Mouse (Mus musculus) lung, embryonic 15.5 days (tissue): ENCODE measurements around the gene Gm17657. TPM values are rescaled to one million over a fixed set of nuclear protein-coding genes. Genes with fewer than 3 reads are reported as not detected.
A peak's percentile ranks its signal among the peaks of the same experiment; 100 is the strongest.

ENCODE experiments used
- ATAC-seq: fragments of 200-750 bp; cut with Nextera tagmentation; 2 replicates; pipeline ENCODE4 v1.8.0; 2017; ENCODE audit warnings: moderate number of reproducible peaks, borderline replicate concordance; ENCODE audit not compliant: low FRiP score, low TSS enrichment; ENCODE audit errors: extremely low read depth
- H3K27ac ChIP-seq: fragments of 300-500 bp; sonication (generic); 2 replicates; pipeline ENCODE4 v1.5.1; 2015; ENCODE audit warnings: moderate library complexity, mild to moderate bottlenecking, inconsistent platforms
- H3K27me3 ChIP-seq: fragments of 300-500 bp; sonication (generic); 2 replicates; pipeline ENCODE4 v1.6.1; 2015; ENCODE audit warnings: inconsistent platforms
- H3K36me3 ChIP-seq: fragments of 300-500 bp; sonication (generic); 2 replicates; pipeline ENCODE4 v1.6.1; 2015; ENCODE audit warnings: inconsistent platforms
- H3K4me1 ChIP-seq: fragments of 300-500 bp; sonication (generic); 2 replicates; pipeline ENCODE4 v1.6.1; 2015; ENCODE audit warnings: inconsistent platforms
- H3K4me2 ChIP-seq: fragments of 300-500 bp; sonication (generic); 2 replicates; pipeline ENCODE4 v1.6.1; 2015; ENCODE audit warnings: inconsistent platforms, mild to moderate bottlenecking, moderate library complexity
- H3K4me3 ChIP-seq: fragments of 300-500 bp; sonication (generic); 2 replicates; pipeline ENCODE4 v1.5.1; 2015; ENCODE audit warnings: mild to moderate bottlenecking, inconsistent platforms
- H3K9ac ChIP-seq: fragments of 300-500 bp; sonication (generic); 2 replicates; pipeline ENCODE4 v1.6.1; 2015; ENCODE audit warnings: inconsistent platforms
- H3K9me3 ChIP-seq: fragments of 300-500 bp; sonication (generic); 2 replicates; pipeline ENCODE4 v1.6.1; 2016; ENCODE audit warnings: inconsistent platforms
- WGBS: fragments of 180-500 bp; shearing (Covaris S2); methylation state at CpG from one replicate; pipeline ENCODE4 v1.1.7; 2015; 5-methylcytosine and 5-hydroxymethylcytosine counted together
- polyA plus RNA-seq: library from polyadenylated mRNA; unstranded; fragments of >200 nt; fragmentation: Nextera tagmentation; extraction: Ambion mirVana; gene quantifications from 2 replicates; pipeline ENCODE4 v1.2.1, GENCODE M21; 2015

The Gm17657 gene
- polyA plus RNA-seq: not detected in 2 replicates

- peaks cover 22% of the 10 kb centered on the region for H3K4me1 ChIP-seq
- H3K27ac ChIP-seq: peak within 1 kb of the TSS; percentile 47
- WGBS: under 1% methylated on average over 40 of the region's 44 CpGs
These were observed at the start of gene Gm17657, which contains the start of gene Tbc1d22b for GRCm38 (mm10) chr17:29549543-29550428. Gm17657 (minus strand) TSS chr17:29549638. Tbc1d22b (plus strand) TSS chr17:29549785.

GRCm38 (mm10) chr17:29599051-29599450 lies 49.6 kb upstream of the Gm17657 start:
- 93% methylated on average over 14 of the region's 14 CpGs for WGBS
- no peaks in the 10 kb centered on the region for H3K4me1 ChIP-seq
- no peaks in the 10 kb centered on the region for H3K27me3 ChIP-seq
- H3K36me3 ChIP-seq: peaks cover 44% of the 10 kb centered on the region
- no peak overlapping the region for H3K9ac ChIP-seq
- H3K4me3 ChIP-seq: no peak overlapping the region
- H3K9me3 ChIP-seq: no peaks in the 10 kb centered on the region
- ATAC-seq: no peak
- H3K27ac ChIP-seq: no peak overlapping the region
- no peak overlapping the region for H3K4me2 ChIP-seq

More at GRCm38 (mm10) chr17:29549543-29550428, at the start of gene Gm17657, which contains the start of gene Tbc1d22b:
- ATAC-seq: peak; percentile 97
- no peaks in the 10 kb centered on the region for H3K9me3 ChIP-seq
- H3K9ac ChIP-seq: peak within 1 kb of the TSS; percentile 95
- no peaks in the 10 kb centered on the region for H3K36me3 ChIP-seq
- no peaks in the 10 kb centered on the region for H3K27me3 ChIP-seq
- peak within 1 kb of the TSS; percentile 88 for H3K4me3 ChIP-seq
- peak within 1 kb of the TSS; percentile 88 for H3K4me2 ChIP-seq

GRCm38 (mm10) chr17:29596771-29597132 lies 47.3 kb upstream of the Gm17657 start:
- no peaks in the 10 kb centered on the region for H3K4me1 ChIP-seq
- H3K4me3 ChIP-seq: no peak overlapping the region
- H3K9me3 ChIP-seq: no peaks in the 10 kb centered on the region
- no peaks in the 10 kb centered on the region for H3K27me3 ChIP-seq
- no peak overlapping the region for H3K27ac ChIP-seq
- peaks cover 32% of the 10 kb centered on the region for H3K36me3 ChIP-seq
- no peak overlapping the region for H3K4me2 ChIP-seq
- no peak overlapping the region for H3K9ac ChIP-seq
- WGBS: 86% methylated on average over 13 of the region's 13 CpGs
- no peak for ATAC-seq

GRCm38 (mm10) chr17:29595891-29596770 lies 46.7 kb upstream of the Gm17657 start:
- 81% methylated on average over 15 of the region's 15 CpGs for WGBS
- ATAC-seq: no peak
- no peaks in the 10 kb centered on the region for H3K4me1 ChIP-seq
- H3K36me3 ChIP-seq: peaks cover 32% of the 10 kb centered on the region
- H3K27me3 ChIP-seq: no peaks in the 10 kb centered on the region
- no peak overlapping the region for H3K9ac ChIP-seq
- no peak overlapping the region for H3K27ac ChIP-seq
- no peak overlapping the region for H3K4me3 ChIP-seq
- no peak overlapping the region for H3K4me2 ChIP-seq
- no peaks in the 10 kb centered on the region for H3K9me3 ChIP-seq

GRCm38 (mm10) chr17:29589221-29589898 lies 39.9 kb upstream of the Gm17657 start:
- H3K36me3 ChIP-seq: peaks cover 3% of the 10 kb centered on the region; the same call in 1 of the 2 replicates
- H3K9ac ChIP-seq: no peak overlapping the region
- WGBS: 35% methylated on average over 11 of the region's 11 CpGs
- peaks cover 8% of the 10 kb centered on the region; the same call in 1 of the 2 replicates for H3K4me1 ChIP-seq
- H3K4me2 ChIP-seq: no peak overlapping the region
- no peaks in the 10 kb centered on the region for H3K27me3 ChIP-seq
- ATAC-seq: peak; percentile 86
- H3K4me3 ChIP-seq: no peak overlapping the region
- peak overlapping the region; percentile 60; the same call in 1 of the 2 replicates for H3K27ac ChIP-seq
- no peaks in the 10 kb centered on the region for H3K9me3 ChIP-seq

GRCm38 (mm10) chr17:29586921-29587320 lies 37.5 kb upstream of the Gm17657 start:
- WGBS: 72% methylated on average over 9 of the region's 9 CpGs
- no peak overlapping the region for H3K4me2 ChIP-seq

GRCm38 (mm10) chr17:29585446-29585845 lies 36.0 kb upstream of the Gm17657 start:
- 88% methylated on average over 6 of the region's 6 CpGs for whole genome bisulfite sequencing
- Histone ChIP-seq H3K36me3 (peaks cover 17% of the 10 kb centered on the region), H3K27me3 (no peaks in the 10 kb centered on the region)

More at GRCm38 (mm10) chr17:29586921-29587320, 37.5 kb upstream of the Gm17657 start:
- ATAC-seq: no peak
- no peaks in the 10 kb centered on the region for H3K9me3 ChIP-seq
- no peak overlapping the region for H3K27ac ChIP-seq
- peaks cover 8% of the 10 kb centered on the region; the same call in 1 of the 2 replicates for H3K4me1 ChIP-seq
- no peak overlapping the region for H3K4me3 ChIP-seq
- H3K27me3 ChIP-seq: no peaks in the 10 kb centered on the region
- H3K9ac ChIP-seq: no peak overlapping the region
- H3K36me3 ChIP-seq: peaks cover 14% of the 10 kb centered on the region

GRCm38 (mm10) chr17:29584737-29585136 lies 35.3 kb upstream of the Gm17657 start:
- Histone ChIP-seq H3K27me3 (no peaks in the 10 kb centered on the region), H3K4me3 (no peak overlapping the region), H3K27ac (no peak overlapping the region), H3K36me3 (peaks cover 17% of the 10 kb centered on the region), H3K9me3 (no peaks in the 10 kb centered on the region), H3K9ac (no peak overlapping the region), H3K4me2 (no peak overlapping the region), H3K4me1 (peaks cover 8% of the 10 kb centered on the region; the same call in 1 of the 2 replicates)
- ATAC-seq: no peak
- 64% methylated on average over 3 of the region's 3 CpGs for WGBS

More at GRCm38 (mm10) chr17:29585446-29585845, 36.0 kb upstream of the Gm17657 start:
- Histone ChIP-seq H3K27ac (no peak overlapping the region), H3K9ac (no peak overlapping the region), H3K4me2 (no peak overlapping the region), H3K9me3 (no peaks in the 10 kb centered on the region), H3K4me1 (peaks cover 8% of the 10 kb centered on the region; the same call in 1 of the 2 replicates), H3K4me3 (no peak overlapping the region)
- no peak for ATAC-seq

- H3K27me3 ChIP-seq: no peaks in the 10 kb centered on the region
- peaks cover 7% of the 10 kb centered on the region; the same call in 1 of the 2 replicates for H3K4me1 ChIP-seq
- no peaks in the 10 kb centered on the region for H3K9me3 ChIP-seq
- H3K27ac ChIP-seq: no peak overlapping the region
- peaks cover 17% of the 10 kb centered on the region for H3K36me3 ChIP-seq
- no peak overlapping the region for H3K4me3 ChIP-seq
- H3K4me2 ChIP-seq: no peak overlapping the region
- ATAC-seq: no peak
- H3K9ac ChIP-seq: no peak overlapping the region
- WGBS: 60% methylated on average over 5 of the region's 5 CpGs
These were observed 34.9 kb upstream of the Gm17657 start for GRCm38 (mm10) chr17:29584306-29584705.

- no peak for ATAC-seq
- 71% methylated on average over 5 of the region's 5 CpGs for WGBS
- Histone ChIP-seq H3K4me2 (no peak overlapping the region), H3K4me1 (no peaks in the 10 kb centered on the region), H3K27ac (no peak overlapping the region), H3K36me3 (peaks cover 17% of the 10 kb centered on the region), H3K4me3 (no peak overlapping the region), H3K9me3 (no peaks in the 10 kb centered on the region), H3K9ac (no peak overlapping the region), H3K27me3 (no peaks in the 10 kb centered on the region)
These were observed 34.1 kb upstream of the Gm17657 start for GRCm38 (mm10) chr17:29583569-29583968.

GRCm38 (mm10) chr17:29579579-29580126 lies 30.2 kb upstream of the Gm17657 start:
- peaks cover 40% of the 10 kb centered on the region for H3K36me3 ChIP-seq
- 53% methylated on average over 4 of the region's 4 CpGs for WGBS
- no peak overlapping the region for H3K9ac ChIP-seq
- ATAC-seq: no peak; the same call in 1 of the 2 replicates
- H3K27me3 ChIP-seq: no peaks in the 10 kb centered on the region
- H3K4me3 ChIP-seq: no peak overlapping the region
- no peaks in the 10 kb centered on the region for H3K4me1 ChIP-seq
- H3K9me3 ChIP-seq: no peaks in the 10 kb centered on the region
- H3K27ac ChIP-seq: peak overlapping the region; percentile 76
- H3K4me2 ChIP-seq: no peak overlapping the region
